Mouse (Mus musculus) common myeloid progenitor, adult 5-6 weeks (primary cell): ENCODE measurements around the gene Itpripl2. TPM values are rescaled to one million over a fixed set of nuclear protein-coding genes. Genes with fewer than 3 reads are reported as not detected.

ENCODE experiments used
- ATAC-seq: replicated peaks from 2 replicates; pipeline ENCODE4 v1.8.0; 2016; ENCODE audit warnings: low read depth, mild to moderate bottlenecking, moderate TSS enrichment, inconsistent platforms; ENCODE audit not compliant: poor library complexity, severe bottlenecking
- total RNA-seq: library from RNA; stranded (forward); fragments of 200-1000, 187-1606 nt; gene quantifications from 2 replicates; pipeline ENCODE4 v1.2.3, GENCODE M21; 2017

Itpripl2 gene
- 6.5 and 8.3 TPM in 2 replicates for total RNA-seq

DNA sequence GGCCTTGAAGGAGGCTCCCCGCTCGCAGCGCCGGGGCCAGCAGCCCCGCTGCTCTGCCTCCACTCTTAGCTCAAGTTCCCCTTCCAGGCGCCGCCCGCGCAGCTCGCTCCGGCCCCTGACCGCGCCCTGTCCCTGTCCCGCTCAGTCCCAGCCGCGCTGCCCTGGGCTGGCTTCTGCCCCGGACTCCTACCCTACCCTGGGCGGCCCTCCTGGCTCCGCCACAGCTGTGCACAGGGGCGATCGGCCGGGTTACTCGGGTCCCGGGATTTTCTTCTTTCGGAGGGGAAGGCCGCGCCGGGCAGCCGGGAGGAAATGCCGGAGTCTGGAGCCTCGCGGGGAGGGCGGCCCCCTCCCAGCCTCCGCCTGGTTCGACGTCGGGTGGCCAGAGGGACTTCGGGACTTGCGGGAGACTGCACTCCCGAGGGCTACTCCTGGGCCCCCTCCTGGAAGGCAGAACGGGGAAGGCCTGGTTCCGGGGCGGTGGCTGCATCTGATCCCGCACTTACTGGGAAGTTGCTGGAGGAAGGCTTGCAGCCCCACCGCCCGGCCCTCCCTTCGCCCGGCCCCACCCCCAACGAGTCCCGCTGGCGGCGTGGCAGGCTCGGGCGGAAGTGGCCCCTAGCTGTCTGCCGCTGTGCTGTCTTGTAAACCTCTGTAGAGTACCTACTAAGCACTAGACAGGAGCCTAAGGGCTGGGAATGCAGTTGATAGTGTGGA, at the start of gene Itpripl2:
TSS of gene Itpripl2 (minus strand) at position 545 of the 717 bp plus-strand sequence.
- peak; percentile 83 for ATAC-seq

DNA sequence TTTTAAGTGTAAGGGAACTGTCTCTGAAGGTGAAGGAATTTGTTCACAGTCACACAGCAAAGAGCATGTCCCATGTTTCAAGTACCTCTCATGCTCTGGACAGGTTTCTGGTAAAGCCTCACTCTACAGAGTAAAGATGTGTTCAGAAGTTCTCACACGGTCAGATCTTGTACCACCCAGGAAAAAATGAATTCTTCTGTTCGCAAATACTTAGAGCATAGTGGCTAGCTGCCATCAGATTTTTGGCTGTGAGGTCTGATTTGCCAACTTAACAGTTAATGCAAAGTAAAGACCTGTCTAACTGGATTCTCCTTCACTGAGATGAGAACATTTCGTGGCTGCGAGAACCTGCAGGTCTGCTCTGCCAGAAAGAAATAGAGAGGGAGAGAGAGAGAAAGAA, 43.3 kb upstream of the Itpripl2 start:
- no peak for ATAC-seq

DNA sequence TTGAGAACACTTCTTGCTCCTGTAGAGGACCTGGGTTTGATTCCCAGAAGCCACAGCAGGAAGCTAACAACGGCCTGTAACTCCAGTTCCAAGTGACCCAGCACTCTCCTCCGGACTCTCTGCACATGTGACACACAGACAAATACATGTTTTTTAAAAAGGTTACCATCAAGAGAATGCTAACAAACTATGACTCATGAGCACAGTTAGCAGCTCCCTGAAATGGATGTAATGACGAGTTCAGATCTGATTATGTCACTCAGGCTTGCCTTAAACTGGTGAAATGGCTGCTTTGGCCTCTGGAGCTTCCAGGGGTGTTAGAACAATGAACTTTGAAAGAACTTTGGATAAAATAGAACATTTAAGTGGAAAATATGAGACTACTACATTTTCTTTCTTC, 42.6 kb upstream of the Itpripl2 start:
- no peak for ATAC-seq

DNA sequence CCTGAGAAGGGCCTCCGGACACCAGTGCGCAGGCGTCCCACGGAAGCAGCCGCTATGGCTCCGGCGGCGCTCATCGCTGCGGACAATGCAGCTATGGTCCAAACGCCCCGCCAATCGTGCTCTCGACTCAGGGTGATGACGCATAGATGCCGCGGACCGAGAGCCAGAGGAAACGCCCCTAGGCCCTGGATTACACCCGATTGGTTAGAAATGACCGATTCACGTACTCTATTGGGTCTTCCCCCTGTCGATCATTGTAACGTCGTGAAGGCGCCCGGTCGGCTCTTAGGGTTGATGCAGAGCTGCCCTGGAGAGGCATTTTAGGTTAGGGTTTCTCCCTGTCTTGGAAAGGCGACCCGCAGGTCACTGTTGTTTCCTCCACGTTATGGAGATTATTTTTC, 41.4 kb upstream of the Itpripl2 start, which contains the start of gene Coq7:
TSS of gene Coq7 (minus strand) at position 179 of the 401 bp plus-strand sequence.
- ATAC-seq = peak; percentile 96

DNA sequence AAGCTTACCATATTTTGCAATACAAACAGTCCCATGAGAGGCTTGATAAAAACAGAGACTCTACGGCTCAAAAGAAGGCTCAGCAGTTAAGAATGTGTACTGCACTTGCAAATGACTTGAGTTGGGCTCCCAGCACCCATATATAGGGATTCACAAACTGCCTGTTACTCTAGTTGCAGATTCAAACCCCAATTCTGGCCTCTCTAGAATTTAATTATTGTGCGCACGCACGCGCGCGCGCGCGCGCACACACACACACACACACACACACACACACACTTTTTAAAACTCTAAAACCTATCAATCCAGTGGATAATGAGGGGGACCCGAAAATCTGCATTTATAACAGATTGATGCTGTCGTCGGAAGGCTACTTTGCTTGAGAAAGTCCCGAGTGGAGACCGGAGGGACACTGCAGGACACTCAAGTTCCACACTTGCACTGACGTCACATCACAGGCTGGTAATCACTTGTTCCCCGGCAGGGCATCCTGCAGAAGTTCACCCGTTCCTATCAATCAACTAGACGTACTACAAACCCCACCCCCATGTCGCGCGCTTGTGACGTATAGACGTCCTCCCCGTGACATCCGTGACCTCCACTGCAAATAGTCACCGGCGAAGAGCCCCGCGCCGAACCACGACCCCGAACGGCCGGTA, 40.9 kb upstream of the Itpripl2 start:
- peak; percentile 93 for ATAC-seq

DNA sequence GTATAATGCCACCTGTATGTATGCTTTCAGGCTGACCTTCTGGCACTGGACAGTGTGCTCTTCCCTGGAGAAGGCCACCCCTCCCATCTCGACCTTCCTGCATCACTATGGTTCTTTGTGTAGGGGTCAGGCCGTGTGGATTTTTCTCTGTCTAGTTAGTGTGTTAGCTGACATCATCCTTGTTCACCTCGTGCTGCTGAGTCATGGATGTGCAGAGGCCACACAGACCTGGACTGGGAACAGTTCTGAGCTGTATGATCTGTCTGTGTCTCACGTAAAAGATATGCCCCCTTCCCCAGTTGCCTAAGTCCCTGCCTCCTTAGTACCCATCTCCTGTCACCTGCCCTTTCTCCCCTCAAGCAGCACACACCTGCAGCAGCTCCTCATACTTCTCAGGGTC, 35.2 kb upstream of the Itpripl2 start:
- ATAC-seq = no peak

DNA sequence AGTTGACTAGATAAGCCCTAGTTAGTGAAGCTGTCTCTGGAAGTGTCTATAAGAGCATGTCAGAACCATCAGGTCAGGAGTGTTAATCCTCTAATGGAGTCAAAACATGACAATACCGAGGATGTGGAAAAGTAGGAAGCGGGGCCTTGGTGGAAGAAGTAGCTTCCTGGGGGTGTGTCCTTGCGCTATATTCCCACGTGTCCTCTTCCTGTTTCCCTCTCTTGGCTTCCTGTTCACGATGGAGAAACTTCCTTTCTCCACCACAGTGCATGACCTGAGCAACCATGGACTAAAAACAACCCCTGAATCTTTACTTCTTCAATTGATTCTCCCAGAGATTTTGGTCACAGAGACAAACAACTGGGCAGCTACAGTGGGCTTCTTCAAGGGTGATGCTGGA, 30.3 kb upstream of the Itpripl2 start:
- peak; percentile 42 for ATAC-seq

DNA sequence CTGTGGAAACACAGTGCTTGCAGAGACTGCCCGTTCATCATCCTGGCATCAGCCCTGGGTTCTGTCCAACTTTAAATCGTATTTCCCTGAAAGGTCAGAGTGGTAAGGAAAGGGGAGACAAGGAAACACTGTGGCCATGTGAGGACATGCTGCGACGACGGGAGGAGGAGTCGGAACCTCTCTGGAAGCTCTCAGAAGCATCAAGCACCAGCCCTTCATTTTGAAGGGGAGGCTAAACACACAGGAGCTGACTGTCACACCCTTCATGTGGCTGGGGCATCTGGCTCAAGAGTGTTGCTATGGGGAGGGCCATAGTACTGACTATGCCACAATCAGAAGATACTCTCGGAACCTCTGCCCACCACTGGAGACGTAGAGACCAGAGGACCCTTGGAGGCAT, 27.9 kb upstream of the Itpripl2 start:
- no peak for ATAC-seq

DNA sequence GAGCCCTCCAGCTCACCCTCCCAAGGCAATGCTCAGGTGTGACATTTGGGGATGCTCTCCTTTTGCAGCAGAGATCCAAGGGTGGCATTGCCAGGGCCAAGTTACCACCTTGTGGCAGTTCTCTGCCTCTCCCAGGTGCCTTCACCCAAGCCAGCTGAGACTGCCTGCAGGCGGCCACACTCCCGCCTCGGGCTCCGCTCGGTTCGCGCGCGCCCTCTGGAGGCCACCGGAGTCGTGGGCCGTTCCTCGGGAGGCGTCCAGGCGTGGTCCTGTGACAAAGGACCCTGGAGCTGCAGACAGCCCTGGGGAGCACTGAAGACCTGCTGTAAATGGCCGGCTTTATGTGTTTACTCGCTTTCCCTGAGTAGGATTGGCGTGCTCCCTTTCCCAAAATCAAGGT, 26.9 kb upstream of the Itpripl2 start:
- peak; percentile 92 for ATAC-seq

DNA sequence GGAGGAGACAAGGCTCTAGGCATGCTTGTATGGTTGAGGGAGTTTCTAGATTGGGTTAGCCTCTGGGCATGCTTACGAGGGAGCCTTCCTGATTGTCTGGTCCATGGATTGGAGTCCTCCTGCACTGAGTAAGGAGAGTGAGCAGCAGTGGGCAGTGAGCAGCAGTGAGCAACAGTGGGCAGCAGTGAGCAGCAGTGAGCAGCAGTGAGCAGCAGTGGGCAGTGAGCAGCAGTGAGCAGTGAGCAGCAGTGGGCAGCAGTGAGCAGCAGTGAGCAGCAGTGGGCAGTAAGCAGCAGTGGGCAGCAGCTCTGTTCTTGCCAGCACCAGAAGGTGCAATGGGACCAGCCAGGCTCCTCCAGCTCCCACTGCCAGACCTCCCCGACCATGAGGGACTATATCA, 26.0 kb upstream of the Itpripl2 start:
- ATAC-seq = peak; percentile 52

DNA sequence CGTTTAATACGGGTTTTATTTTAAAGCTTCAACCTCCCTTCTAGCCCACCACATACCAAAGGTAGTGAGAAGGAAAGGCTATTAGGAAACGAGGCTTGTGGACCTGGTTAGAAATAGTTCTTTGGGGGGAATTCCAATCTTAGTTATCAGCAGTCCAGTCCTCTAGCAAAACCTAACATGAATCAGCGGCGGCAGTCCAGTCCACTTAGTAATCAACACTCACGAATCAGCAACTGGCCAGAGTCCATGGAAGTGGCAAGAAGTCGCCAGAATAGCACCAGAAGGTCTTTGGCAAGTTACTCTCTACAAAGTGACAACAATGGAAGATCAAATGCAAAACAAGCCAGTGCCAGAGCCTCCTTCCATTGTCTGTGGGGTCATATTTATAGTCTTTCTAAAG, 16.8 kb upstream of the Itpripl2 start:
- no peak for ATAC-seq

DNA sequence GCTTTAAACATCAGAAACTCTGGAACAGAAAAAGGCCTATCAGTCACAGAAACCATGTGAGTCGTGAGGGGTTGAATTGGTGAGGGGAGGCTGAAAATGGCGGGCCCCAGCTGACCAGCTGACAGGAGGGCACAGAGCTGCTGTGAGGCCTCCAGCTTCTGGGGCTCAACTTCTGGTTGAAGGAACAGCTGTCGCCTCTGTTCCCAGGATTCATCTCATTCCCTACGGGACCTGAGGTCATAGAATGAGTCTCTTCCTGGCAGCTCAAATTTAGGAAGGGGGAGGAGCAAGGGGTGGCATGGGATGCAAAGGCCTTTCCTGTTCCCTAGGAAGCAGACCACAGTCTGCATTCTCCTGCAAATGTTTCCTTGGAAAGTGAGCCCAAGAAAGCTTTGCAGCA, 12.1 kb upstream of the Itpripl2 start:
- no peak for ATAC-seq

DNA sequence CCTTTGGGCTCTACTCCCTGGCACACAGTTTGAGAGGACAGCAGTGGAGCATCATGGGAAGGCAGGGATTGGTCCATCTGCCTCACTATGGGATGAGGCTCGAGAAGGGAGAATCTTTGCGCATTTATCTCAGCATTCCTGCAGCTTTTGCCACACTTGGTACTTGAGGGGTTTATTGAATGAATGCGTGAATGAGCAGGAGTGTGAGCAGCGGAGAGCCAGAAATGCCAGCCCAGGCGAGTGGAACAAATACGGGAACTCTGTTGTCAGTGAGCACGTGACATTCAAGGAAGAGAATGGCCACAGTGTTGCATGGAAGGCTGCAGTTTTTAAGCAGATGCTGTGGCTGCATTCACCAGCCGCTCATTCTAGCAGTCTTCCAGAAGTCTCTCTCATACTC, 10.6 kb upstream of the Itpripl2 start:
- no peak for ATAC-seq

DNA sequence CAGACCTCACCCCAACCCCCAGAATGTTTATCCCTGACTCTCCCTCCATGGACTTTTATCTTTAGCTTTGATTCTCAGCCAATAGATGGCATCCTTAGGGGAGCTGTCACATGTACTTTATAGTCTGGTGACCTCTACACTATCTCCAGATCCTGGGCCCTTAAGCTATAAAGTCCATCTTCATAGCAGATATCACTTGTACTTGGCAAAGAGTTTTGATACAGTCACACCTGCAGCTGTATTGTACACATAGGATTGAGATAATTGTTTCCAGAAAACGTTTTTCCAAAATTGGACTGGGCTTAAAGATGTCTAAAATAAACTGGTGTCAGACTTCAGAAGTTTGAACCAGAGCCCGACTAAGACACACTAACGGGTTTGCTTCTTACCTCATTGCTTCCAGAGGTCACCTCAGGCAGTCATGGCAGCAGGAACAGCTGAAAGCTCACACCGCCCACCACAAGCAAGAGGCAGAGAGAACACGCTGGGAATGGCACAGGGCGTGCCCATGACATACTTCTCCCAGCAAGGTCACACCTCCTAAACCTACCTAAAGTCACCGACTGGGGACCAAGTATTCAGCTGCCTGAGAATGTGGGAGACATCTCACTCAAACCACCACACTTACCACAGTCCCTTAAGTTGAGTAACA, 8.1 kb upstream of the Itpripl2 start:
- ATAC-seq = no peak

DNA sequence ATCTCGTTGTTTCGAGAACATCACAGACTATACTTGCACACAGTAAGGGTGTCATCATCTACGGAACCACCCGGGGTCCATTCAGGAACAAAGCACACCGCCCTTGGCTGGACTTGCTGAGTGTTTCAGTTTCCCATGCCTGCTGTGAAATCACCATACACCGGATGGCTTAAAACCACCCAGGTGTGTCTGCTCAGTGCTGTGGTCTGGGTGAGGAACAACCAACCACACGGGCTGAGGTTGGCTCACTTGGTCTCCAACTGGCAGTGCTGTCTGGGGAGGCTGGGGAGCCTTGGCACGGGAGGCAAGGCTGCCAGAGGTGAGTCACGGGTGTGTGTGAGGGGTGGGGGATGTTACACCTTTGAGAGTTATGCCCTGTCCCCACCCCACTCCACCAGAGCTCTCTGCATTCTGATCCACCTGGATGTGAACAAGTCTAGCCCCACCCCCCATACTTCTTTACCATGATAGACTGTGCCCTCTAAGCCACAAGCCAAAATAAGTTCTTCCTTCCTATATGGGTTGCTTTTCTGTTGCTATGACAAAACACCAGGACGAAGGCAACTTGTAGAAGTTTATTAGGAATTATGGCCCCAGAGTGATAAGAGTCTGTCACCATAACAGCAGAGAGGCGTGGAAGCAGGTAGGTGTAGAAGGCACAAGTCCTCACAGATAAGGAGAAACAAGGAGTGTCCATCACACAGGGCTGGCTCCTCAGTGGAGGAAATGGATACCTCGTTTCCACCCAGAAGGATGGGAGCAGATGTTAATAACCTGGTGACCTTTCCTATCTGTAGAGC, 7.4 kb upstream of the Itpripl2 start:
- no peak for ATAC-seq

DNA sequence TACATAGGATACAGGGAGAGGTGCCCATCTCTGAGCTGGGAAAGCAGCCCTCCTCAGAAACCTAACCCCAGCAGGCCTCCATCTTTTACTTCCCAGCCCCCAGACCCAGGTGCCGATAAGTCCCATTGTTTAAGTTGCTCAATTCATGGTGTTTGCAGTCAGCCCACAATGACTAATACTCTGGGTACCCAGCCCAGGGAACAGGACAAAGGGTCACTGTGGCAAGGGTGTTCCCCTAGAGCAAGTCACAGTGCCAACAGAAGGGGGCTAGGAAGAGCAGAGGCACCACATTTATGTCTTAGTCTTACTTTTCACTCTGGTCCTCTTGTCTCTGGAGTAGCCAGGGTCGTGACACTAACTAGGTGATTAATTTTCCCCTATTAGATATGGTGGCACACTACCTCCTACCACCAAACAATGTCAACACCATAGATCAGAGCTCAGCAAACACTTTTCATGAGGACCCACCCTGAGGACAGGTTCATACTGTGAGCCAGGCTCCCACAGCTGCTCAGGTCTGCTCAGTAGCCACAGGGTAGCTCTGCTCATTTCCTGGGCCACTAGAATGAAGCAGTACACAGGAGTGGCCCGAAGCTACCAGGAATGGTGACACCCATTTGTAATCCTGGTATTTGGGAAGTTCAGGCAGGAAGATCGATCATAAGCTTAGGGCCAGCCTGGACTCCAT, 3.3 kb upstream of the Itpripl2 start:
- no peak for ATAC-seq

DNA sequence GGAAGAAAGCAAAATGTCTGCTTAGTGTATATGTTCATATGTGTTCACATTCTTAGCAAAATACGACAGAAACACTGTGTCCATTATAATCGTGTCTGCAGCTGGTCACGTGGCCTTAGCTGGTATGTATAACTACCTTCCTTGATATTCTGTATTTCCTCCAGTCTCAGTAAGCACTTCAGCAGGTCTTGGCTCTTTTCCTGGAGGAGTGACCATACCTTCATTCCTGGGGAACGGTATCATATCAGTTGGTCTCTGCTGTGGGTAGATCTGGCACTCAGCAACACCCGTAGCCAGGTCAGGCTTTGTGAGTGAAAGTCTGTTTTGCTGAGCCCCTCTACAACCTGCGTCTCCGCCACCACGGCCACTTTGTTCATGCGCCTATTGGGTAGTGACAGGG, 2.1 kb upstream of the Itpripl2 start:
- ATAC-seq = no peak

DNA sequence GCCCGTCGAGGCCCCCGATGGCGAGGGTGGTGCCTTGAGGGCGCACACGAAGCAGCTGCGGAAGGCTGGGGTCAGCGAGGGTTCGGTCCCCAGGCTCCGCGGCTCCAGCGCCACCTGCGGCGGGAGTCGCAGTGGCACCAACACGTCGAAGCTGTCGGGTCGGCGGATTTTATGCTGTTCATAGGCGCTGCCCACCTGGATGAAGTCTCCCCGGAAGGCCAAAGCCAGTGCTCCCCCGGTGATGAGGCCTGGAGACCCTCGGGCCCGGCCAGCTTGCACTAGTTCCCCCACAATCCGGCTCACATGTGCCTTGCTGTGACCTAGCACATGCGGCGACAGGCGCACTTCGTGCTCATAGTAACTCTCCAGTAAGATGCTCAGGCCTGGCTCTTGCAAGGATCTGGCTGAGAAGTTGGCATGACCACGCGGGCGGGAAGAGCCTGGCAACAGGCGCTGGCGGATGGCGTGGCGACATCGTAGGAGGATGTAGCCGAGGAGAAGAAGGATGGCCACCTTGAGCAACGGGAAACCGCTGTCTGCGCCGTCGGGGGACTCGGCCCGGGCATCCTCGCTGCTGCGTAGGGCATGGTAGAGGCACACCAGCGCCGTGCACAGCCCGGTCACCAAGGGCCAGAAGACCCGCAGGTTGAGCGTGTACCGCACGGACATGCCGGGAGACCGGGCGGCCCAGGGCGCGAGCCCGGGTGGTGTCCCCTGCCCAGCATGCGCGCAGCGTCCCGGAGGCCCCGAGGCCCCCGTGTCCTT, 927 bp downstream of the Itpripl2 start:
- ATAC-seq = peak; percentile 19
